Mouse (Mus musculus) embryonic facial prominence, embryonic 15.5 days (tissue): ENCODE data around the gene Lhx4. TPM values are rescaled to one million over a fixed set of nuclear protein-coding genes. Genes with fewer than 3 reads are reported as not detected.

Experiments used
- ATAC-seq: fragments of 200-750 bp; cut with Nextera tagmentation; 2 replicates; pipeline ENCODE4 v1.8.0; 2017; ENCODE audit warnings: low read depth, moderate TSS enrichment; ENCODE audit not compliant: insufficient number of reproducible peaks, low FRiP score, low TSS enrichment
- H3K27ac ChIP-seq: fragments of 300-500 bp; sonication (generic); replicated peaks from 2 replicates; pipeline ENCODE4 v1.5.1; 2015; ENCODE audit warnings: mild to moderate bottlenecking, inconsistent platforms
- H3K27me3 ChIP-seq: fragments of 300-500 bp; sonication (generic); 2 replicates; pipeline ENCODE4 v1.6.1; 2015; ENCODE audit warnings: inconsistent platforms
- H3K36me3 ChIP-seq: fragments of 300-500 bp; sonication (generic); 2 replicates; pipeline ENCODE4 v1.6.1; 2015; ENCODE audit warnings: mild to moderate bottlenecking, inconsistent platforms
- H3K4me1 ChIP-seq: fragments of 300-500 bp; sonication (generic); 2 replicates; pipeline ENCODE4 v1.6.1; 2015; ENCODE audit warnings: inconsistent platforms
- H3K4me2 ChIP-seq: fragments of 300-500 bp; sonication (generic); replicated peaks from 2 replicates; pipeline ENCODE4 v1.6.1; 2015; ENCODE audit warnings: mild to moderate bottlenecking, inconsistent platforms
- H3K4me3 ChIP-seq: fragments of 300-500 bp; sonication (generic); replicated peaks from 2 replicates; pipeline ENCODE4 v1.5.1; 2015; ENCODE audit warnings: mild to moderate bottlenecking, inconsistent platforms
- H3K9ac ChIP-seq: fragments of 300-500 bp; sonication (generic); 2 replicates; pipeline ENCODE4 v1.6.1; 2015; ENCODE audit warnings: inconsistent platforms
- H3K9me3 ChIP-seq: fragments of 300-500 bp; sonication (generic); replicated peaks from 2 replicates; pipeline ENCODE4 v1.6.1; 2016; ENCODE audit warnings: inconsistent platforms
- WGBS: fragments of 180-500 bp; shearing (Covaris S2); methylation state at CpG from one replicate; pipeline ENCODE4 v1.1.7; 2015; 5-methylcytosine and 5-hydroxymethylcytosine counted together
- polyA plus RNA-seq: library from polyadenylated mRNA; unstranded; fragments of >200 nt; fragmentation: Nextera tagmentation; extraction: Ambion mirVana; gene quantifications from 2 replicates; pipeline ENCODE4 v1.2.1, GENCODE M21; 2015

Lhx4 gene
- 0.05 TPM in 1 of 2 replicates, not detected in the other for polyA plus RNA-seq

DNA sequence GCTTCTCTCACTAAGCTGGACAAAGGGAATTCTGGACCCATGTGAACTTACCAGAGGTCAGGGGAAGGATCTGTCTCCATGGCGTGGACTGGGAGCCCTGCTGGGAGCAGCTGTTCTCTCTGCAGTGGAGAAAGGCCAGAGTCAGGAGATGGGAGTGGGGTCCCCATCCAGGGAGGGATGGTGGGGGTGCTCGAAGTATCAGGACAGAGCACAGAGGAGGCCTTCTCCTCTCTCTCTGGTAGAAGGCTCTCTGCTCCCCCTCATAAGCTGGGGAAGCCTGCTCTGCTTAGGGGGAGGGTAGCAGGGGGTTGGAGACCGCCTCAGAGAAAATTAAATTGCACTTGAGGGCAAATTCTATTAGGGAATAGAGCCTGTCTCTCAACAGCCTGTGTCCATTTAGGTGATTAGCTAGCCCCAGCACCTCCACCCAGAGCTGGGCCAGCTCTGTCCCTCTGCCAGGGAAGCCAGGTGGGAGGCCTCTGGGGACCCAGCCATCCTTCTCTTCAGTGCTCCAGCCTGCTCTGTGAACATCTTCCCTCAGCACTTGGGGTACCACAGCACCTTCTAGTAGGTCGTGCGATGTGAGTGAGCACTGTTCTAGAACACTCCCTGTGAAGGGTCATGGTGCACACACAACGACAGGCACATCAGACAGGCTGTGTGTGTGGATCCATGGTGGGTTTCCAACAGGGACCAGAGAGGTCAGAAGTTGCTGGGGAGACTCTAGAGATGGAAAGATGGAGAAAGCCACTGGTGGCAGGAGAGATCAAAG lies at the start of gene Lhx4:
Gene Lhx4 (minus strand): TSS at position 201 of the 772 bp plus-strand sequence.
- H3K36me3 ChIP-seq: no peaks in the 10 kb centered on the region

DNA sequence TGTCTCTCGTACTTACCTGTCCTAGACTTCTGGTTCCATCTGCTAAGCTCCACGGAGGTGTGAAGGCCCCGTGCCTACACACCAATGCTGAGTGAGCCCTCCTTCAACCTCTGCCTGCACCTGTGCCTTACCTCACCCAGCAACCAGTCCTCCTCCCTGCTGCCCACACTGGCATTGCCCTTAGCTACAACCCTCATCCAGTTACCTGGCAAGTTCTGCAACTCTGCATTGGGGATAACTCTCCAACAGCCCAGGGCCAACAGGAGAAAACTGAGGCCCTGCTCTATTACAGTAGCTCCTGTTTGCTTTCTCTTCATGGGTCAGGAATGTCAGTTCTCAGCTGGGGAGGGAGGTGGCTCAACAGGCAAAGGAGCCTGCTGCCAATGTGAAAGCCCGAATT lies 46.5 kb upstream of the Lhx4 start:
- no peaks in the 10 kb centered on the region for H3K27me3 ChIP-seq
- no peak for ATAC-seq
- H3K9me3 ChIP-seq: no peaks in the 10 kb centered on the region
- no peak overlapping the region for H3K27ac ChIP-seq
- H3K4me1 ChIP-seq: no peaks in the 10 kb centered on the region
- WGBS: 86% methylated on average over 4 of the region's 4 CpGs
- peaks cover 21% of the 10 kb centered on the region for H3K36me3 ChIP-seq
- H3K4me2 ChIP-seq: no peak overlapping the region
- no peak overlapping the region for H3K4me3 ChIP-seq
- H3K9ac ChIP-seq: no peak overlapping the region

More for the DNA sequence above, at the start of gene Lhx4:
- Histone ChIP-seq H3K9ac (no peak within 1 kb of the TSS), H3K27me3 (peaks cover 72% of the 10 kb centered on the region), H3K4me1 (no peaks in the 10 kb centered on the region), H3K4me2 (no peak within 1 kb of the TSS), H3K27ac (no peak within 1 kb of the TSS), H3K4me3 (no peak within 1 kb of the TSS), H3K9me3 (no peaks in the 10 kb centered on the region)
- 55% methylated on average over 6 of the region's 6 CpGs for WGBS
- ATAC-seq: no peak

- WGBS: 75% methylated on average over 4 of the region's 4 CpGs
These were observed 45.9 kb upstream of the Lhx4 start for GRCm38 (mm10) chr1:155797425-155797824.

DNA sequence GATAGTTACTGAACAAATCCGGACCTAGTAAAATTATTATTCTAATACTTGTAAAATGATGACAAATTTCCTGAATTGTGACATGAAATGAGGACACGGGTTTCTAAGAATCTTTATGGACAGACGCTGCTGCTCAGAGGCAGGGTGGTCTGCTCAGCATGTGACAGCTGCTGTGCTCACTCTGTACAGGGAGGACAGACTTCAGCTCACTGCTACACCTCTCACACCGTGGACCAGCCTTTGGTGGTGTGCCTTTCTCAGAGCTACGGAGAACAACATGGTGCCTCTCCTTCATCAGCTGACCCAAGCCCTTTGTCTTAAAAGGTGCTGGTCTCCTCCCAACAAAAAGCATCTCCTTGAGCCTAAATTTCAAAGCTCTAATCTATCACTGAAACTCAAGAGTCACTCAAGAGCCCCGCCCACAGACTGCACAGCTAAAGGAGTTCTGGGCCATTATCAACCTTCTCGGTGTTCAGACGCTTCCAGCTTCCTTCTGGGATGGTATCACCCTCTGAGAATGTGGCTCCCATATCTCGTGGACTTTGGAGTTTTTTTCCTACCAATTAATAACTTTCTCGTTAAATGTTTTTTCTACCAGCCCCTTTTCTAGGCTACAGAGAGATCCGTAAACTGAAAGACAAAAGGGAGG lies 45.4 kb upstream of the Lhx4 start:
- Histone ChIP-seq H3K36me3 (peaks cover 21% of the 10 kb centered on the region), H3K4me2 (no peak overlapping the region), H3K27ac (no peak overlapping the region), H3K9ac (no peak overlapping the region), H3K27me3 (no peaks in the 10 kb centered on the region), H3K9me3 (no peaks in the 10 kb centered on the region), H3K4me1 (no peaks in the 10 kb centered on the region), H3K4me3 (no peak overlapping the region)
- whole genome bisulfite sequencing: 76% methylated on average over 11 of the region's 11 CpGs
- no peak for ATAC-seq

More at GRCm38 (mm10) chr1:155797425-155797824, 45.9 kb upstream of the Lhx4 start:
- no peaks in the 10 kb centered on the region for H3K9me3 ChIP-seq
- H3K27me3 ChIP-seq: no peaks in the 10 kb centered on the region
- H3K4me3 ChIP-seq: no peak overlapping the region
- ATAC-seq: no peak
- H3K9ac ChIP-seq: no peak overlapping the region
- no peak overlapping the region for H3K4me2 ChIP-seq
- no peak overlapping the region for H3K27ac ChIP-seq
- H3K36me3 ChIP-seq: peaks cover 21% of the 10 kb centered on the region
- H3K4me1 ChIP-seq: no peaks in the 10 kb centered on the region

GRCm38 (mm10) chr1:155795791-155796233 lies 44.3 kb upstream of the Lhx4 start:
- ATAC-seq: no peak
- WGBS: 95% methylated on average over 5 of the region's 5 CpGs
- Histone ChIP-seq H3K4me2 (no peak overlapping the region), H3K9ac (no peak overlapping the region), H3K27me3 (no peaks in the 10 kb centered on the region), H3K4me3 (no peak overlapping the region), H3K4me1 (no peaks in the 10 kb centered on the region), H3K36me3 (peaks cover 23% of the 10 kb centered on the region), H3K9me3 (no peaks in the 10 kb centered on the region), H3K27ac (no peak overlapping the region)

DNA sequence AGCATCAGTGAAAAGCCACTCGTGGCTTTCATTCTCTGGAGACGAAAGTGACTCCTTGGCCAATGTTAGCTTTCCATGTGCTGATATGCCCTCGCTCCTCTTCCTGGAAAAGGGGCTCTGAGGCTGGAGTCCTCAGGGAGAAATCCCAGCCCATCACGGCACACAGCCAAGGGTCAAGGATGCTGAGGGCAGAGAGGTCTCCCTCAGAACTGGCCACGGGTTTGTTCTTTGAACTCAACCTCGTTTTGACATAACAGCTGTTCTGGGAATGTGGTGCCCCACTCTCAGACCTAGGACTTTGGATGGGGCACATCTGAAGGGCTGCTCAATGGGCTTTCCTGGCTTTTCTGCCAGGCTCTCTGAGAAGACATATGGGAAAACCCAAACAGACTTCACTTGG lies 43.4 kb upstream of the Lhx4 start:
- Histone ChIP-seq H3K27ac (no peak overlapping the region), H3K9me3 (no peaks in the 10 kb centered on the region), H3K4me3 (no peak overlapping the region), H3K4me2 (no peak overlapping the region), H3K27me3 (no peaks in the 10 kb centered on the region), H3K36me3 (peaks cover 26% of the 10 kb centered on the region), H3K9ac (no peak overlapping the region), H3K4me1 (no peaks in the 10 kb centered on the region)
- no peak for ATAC-seq
- WGBS: 84% methylated on average over 6 of the region's 6 CpGs

GRCm38 (mm10) chr1:155791919-155792318 lies 40.4 kb upstream of the Lhx4 start:
- Histone ChIP-seq H3K4me3 (no peak overlapping the region), H3K9me3 (no peaks in the 10 kb centered on the region), H3K27me3 (no peaks in the 10 kb centered on the region), H3K9ac (no peak overlapping the region), H3K4me1 (no peaks in the 10 kb centered on the region), H3K27ac (no peak overlapping the region), H3K4me2 (no peak overlapping the region), H3K36me3 (peaks cover 45% of the 10 kb centered on the region)
- 65% methylated on average over 5 of the region's 5 CpGs for WGBS
- ATAC-seq: no peak

- H3K27me3 ChIP-seq: no peaks in the 10 kb centered on the region
- no peak for ATAC-seq
- WGBS: 63% methylated on average over 16 of the region's 16 CpGs
- H3K4me2 ChIP-seq: no peak overlapping the region
- peaks cover 53% of the 10 kb centered on the region for H3K36me3 ChIP-seq
- H3K4me3 ChIP-seq: no peak overlapping the region
- H3K27ac ChIP-seq: no peak overlapping the region
- H3K9ac ChIP-seq: no peak overlapping the region
- H3K4me1 ChIP-seq: no peaks in the 10 kb centered on the region
- no peaks in the 10 kb centered on the region for H3K9me3 ChIP-seq
These were observed 38.9 kb upstream of the Lhx4 start for GRCm38 (mm10) chr1:155790111-155790974.

DNA sequence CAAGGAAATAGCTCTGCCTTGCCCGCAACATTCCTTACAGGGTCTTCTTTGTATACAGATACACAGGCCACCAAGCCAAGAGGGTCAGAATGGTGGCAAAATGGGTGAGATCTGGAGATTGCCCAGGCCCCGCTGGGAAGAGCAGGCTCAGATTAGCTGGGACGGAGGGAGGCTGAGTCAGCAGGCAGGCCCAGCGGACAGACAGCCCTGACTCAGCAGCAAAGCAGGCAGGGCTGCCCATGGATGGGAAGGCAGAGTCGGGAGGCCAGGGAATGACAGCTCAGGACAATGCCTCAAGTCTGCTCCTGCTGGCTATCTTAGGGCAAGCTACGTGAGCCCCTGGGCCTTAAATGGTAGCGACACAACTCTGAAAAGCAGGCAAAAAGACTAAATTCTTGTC lies 34.4 kb upstream of the Lhx4 start:
- ATAC-seq: no peak

DNA sequence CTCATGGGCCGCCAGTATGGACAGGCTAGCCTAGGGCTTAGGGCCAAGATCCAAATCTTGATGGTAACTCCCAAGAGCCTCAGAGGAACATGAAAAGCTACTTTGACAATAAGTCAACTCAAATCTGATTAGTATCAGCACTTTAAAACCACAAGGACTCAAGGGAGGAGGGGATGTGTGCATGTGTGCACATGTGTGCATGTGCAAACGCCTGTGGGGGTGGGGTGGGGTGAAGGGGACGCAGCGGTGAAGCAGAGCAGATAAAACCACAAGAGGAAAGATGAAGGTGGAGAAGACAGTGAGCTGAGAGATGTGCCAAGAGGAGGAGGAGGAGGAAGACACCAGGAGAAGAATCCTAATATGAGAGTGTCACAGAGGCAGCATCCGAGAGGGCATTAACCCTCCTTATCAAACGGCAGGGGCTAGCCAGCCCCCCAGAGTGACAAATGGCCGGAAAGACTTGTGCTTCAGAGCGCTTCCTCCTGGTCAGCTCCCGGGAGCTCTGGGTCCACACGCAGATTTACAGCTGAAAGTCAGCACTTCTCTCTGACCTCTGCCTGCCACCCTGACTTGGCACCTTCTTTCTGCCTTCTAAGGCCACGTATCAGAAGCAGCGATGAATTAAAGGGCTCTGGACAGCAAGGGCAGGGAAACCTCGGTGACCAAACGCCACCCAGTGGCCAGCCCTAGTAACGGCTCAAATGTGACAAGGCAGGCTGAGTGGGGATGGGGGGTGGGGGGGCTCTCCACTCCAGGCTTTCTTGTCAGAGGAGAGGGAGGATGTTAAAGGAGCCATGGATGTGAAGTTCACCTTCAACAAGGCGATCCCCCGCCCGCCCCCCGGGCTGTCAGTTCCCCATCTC lies 33.1 kb upstream of the Lhx4 start:
- Histone ChIP-seq H3K4me2 (no peak overlapping the region), H3K4me3 (no peak overlapping the region), H3K9ac (no peak overlapping the region), H3K27me3 (no peaks in the 10 kb centered on the region), H3K36me3 (peaks cover 63% of the 10 kb centered on the region), H3K9me3 (no peaks in the 10 kb centered on the region), H3K27ac (no peak overlapping the region), H3K4me1 (0 out of 2 replicates have a peak, but pooled peaks cover 7% of the 10 kb centered on the region)
- no peak for ATAC-seq
- WGBS: 32% methylated on average over 19 of the region's 19 CpGs

More for the DNA sequence above, 34.4 kb upstream of the Lhx4 start:
- Histone ChIP-seq H3K9me3 (no peaks in the 10 kb centered on the region), H3K4me2 (no peak overlapping the region), H3K27me3 (no peaks in the 10 kb centered on the region), H3K4me3 (no peak overlapping the region), H3K4me1 (0 out of 2 replicates have a peak, but pooled peaks cover 7% of the 10 kb centered on the region), H3K9ac (no peak overlapping the region), H3K36me3 (peaks cover 58% of the 10 kb centered on the region), H3K27ac (no peak overlapping the region)
- WGBS: 64% methylated on average over 7 of the region's 7 CpGs
